Mouse (Mus musculus): ENCODE data around the gene Fbxl18.

- no peak for TF ChIP-seq POLR2A (IDR thresholded peaks at IDR 0.05; ENCODE audit: low read depth, low read length)
- no peak for TF ChIP-seq CTCF (IDR thresholded peaks at IDR 0.05; ENCODE audit: extremely low read depth, insufficient read length, insufficient replicate concordance, low read depth, low read length)
These were observed 27.0 kb upstream of the Fbxl18 start for GRCm38 (mm10) chr5:142922251-142922650.
